Mouse (Mus musculus) NIH3T3 (cell line): ENCODE measurements around the gene BC016579.
A peak's percentile ranks its signal among the peaks of the same experiment; 100 is the strongest.

ENCODE experiments used
- DNase-seq: peaks from one replicate; pipeline ENCODE4 v3.0.0-alpha.2; 2012; ENCODE audit warnings: low read depth

The BC016579 gene

DNA sequence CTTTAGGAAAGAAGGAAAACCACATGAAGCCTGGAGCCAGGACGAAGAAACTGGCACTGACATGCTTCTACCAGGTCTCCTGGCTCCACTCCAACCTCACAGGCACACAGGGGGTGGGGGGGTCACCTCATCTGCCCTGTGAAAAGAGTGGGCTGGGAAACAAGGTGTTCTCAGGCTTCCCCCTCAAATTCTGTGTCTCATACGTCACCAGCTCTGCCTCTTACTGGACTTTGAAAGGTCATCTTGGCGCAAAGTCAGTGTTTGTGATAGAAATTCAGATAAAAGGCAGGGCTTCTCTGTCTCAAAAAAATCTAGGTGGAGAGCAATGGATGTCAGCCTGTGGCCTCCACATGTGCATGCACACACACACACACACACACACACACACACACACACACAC is 12.6 kb downstream of the BC016579 start:
- DNase-seq: no peak

DNA sequence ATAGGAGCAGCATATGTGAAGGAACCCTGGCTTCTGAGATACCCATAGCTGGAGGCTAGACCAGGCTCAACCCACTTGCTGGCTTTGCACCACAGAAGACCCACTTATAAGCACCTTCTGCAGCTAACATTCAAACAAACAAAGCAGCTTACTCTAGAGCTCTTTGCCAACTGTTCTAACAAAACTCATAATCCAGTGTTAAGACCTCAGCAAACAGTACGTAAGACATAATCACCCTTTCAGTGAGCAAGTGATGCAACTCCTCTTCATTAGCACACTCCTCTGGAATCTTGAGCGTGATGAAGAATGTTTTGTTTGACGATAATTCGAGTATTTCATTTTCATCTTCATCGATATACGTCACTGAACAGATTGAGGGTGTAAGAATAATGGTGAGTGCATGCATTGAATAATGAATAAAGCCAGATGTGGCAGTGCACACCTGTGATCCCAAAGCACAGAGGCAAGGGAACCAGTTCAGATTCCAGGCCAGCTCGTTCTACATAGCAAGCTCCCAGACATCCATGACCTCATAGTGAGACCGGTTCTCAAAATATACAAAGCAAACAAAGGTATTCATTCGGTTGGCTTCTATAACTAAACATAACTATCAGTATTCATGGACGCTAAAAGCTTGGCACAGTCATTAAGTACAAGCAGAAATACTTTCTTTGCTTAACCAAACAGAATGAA is 13.7 kb downstream of the BC016579 start:
- DNase-seq: no peak

DNA sequence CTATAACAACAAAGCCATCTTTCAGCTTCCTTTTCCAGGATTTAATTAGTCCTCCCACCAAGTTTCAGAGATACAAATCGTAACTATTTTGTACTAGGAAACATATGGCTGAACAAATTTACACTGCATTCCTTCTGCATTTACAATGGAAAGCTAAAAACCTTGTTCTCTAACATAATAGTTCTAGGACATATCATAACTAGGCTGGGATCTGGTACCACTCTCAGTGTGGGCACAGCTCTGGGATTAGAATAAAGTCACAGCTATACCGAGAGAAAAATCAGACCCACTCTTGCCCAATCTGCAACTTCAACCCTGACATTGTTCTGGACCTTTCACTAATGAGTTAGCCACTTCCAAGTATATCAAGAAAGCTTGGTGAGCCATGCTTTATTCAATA is 18.0 kb downstream of the BC016579 start:
- no peak for DNase-seq

DNA sequence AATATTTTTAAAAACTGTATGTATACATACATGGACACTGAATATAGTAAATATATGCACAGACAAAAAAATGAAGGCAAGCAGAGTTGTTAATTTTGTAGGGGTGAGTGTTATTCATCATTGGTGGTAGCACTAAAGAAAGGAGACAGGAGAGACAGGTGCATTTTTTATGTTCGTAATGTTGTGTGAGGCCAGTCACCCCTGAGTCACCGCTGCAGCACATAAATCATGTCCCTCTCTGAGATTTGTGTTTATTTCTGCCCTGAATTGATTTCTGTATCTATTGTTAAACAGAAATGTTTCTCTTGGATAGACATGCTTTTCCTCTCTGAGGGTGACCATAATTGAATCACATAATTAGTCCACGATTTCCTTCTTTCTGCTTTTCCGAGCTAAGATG is 21.4 kb downstream of the BC016579 start:
- no peak for DNase-seq

DNA sequence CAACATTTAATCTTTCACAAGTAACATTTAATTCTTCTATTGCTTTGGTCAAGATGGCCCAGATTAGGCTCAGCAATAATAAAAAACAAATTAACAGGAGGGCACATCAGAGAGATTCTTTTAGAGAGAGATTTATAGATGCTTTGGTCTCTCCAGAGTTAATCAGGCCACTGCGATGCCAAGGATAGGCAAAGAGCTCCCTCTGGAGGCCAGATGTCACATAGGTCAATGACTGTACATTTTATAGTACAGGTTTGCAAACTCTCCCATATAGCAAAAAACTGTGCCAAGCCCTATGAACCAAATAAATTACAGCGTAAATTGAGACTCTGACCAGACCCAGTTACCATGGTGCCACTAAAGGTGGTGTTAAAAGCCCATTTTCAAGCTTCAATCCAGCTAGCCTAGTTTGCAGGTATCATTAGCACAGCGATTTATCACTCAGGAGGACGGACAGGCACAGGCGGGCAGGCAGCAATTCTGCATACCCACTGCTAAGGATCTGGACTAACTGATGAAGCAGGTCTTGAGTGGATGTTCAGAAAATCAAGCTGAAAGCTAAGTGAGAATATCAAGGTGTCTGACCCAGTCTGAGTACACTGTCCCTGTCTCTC is 23.4 kb downstream of the BC016579 start:
- peak; percentile 75 for DNase-seq

DNA sequence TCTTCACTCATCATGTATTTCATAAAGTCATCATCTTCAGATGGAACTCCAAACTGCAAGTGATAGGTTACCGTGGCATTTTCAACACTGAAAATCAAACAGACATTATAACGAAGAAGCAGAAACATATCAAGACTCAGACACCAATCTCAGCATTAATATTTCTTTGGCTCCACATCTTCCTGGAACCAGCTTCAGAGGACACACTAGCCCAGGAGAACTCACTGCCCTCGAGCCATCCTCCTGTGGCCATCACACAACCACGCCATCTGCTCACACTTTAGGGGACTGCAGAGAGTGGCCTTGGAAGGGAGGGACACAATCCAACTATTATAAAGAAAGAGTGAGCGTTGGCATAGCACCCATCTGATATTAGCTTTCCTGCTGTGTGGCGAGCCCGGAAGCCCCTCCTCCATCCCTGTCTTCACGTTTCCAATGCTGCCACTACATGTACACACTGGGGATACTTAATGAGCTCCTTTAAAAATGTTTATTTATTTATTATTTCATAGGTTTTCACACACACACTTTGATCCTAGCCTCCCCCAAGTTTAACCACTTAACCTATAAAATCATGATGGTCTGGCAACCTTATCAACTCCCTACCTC is 24.3 kb downstream of the BC016579 start:
- no peak for DNase-seq

DNA sequence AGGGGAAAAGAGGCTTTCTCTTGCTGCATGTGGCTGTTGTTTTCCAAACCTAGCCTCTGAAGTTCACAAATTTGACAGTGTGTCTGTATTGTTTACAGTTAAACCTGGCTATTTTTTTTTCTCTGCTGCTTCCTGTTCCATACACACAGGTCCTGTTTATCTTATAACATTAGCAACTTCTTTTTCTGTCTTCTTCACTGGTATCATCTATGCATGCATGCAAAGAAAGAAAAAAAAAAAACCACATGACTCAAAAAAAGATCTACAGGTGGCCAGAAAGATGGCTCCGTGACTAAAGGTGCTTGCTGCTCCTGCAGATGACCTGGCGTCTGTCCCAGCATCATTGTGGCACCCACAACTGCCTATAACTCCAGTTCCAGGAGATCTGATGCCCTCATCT is 28.5 kb downstream of the BC016579 start:
- DNase-seq: no peak

DNA sequence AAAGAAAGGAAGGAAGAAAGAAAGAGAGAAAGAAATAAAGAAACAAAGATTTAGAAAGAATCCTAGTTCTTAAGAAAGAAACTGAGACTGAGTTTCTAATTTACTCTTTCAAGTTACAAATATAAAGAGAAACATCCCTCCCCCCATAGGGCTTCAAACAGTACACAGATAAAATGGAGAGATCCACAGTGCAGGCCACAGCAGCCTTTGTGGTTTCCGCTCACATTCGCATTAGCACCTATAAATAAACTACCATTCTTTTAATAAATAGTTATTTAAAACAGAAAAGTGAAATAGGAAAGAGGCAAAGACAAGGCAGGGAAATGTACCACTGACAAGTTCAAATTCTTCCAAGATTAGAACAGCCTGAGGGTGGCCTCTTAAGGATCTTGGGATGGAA is 29.1 kb downstream of the BC016579 start:
- DNase-seq: no peak

DNA sequence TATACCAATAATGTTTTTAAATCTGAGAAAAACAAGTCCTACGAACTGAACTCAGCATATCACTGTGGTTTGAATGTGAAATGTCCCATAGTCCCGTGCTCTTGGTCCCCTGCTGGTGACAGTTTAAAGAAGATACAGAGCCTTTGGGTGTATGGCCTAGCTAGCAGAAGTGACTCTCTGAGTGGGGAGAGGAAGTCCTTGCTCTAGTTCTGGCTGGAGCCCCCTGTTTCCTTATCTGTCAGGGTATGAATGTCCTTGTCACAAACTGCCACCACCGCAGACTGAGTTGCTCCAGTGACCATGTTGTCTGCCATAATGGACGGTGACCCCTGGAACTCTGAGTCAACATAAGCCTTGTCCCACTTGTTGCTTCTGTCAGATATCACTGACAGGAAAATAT is 30.6 kb downstream of the BC016579 start:
- DNase-seq: no peak

DNA sequence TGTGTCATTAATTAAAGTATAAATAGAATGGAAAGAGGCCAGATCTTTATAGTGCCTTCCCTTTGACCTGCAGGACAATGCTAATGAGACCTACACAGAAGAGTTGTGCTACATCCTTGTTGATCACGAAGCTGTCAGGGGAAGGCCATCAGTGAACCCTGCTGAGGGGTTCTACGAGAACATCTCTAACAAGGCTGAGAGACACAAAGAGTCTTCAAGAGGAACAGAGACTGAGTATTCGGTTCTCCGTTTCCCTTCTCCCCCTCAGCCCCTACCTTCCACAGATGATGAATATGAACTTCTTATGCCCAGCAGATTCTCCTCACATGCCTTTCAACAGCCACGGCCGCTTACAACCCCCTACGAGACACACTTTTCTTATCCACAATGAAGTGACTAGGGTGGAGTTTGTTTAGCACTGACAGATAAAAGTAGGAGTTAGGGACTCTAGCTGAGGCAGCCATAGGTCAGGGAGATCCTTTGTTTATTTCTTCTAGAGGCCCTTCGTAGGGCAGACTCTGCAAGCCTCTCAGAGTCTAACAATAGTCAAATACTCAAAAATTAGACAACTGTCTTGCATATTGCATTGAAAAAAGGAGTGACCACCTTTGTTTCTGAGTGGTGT is 34.0 kb downstream of the BC016579 start:
- no peak for DNase-seq

DNA sequence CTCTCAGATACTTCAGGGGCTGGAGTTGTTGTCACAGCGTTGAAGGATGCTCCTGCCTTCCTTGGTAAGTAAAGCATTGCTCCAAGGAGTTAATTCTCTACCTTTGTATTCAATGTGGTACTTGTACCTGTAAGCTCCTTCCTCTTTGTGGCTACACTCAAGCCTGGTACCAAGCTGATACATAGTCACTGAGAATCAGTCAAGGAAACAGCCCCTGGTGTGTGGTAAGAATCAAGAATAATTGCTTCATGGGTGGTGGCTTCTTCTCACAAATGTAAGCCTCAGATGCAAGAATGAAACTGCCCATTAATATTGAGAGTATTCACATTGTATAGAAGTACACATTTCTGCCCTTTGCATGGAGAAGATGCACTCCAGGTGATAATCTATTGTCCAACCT is 37.9 kb downstream of the BC016579 start:
- DNase-seq: no peak

DNA sequence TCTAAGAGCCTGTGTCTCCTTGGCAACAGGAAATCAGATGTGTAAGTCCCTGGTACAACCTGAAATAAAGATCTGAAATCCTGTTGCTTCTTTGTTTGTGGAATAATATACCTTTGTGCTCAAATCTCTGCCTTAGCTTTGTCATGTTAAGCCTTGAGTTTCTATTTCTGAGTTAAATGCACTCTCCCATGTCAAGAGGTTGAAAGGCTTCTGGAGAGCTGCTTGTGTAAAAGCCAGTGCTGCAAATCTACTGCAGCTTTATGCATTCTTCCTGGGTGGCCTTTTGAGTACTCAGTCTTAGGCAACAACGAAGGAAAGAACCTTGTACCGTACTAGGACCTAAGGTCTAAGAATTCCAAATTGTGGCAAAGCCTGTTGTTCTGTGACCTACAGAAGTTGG is 40.6 kb downstream of the BC016579 start:
- DNase-seq: no peak

DNA sequence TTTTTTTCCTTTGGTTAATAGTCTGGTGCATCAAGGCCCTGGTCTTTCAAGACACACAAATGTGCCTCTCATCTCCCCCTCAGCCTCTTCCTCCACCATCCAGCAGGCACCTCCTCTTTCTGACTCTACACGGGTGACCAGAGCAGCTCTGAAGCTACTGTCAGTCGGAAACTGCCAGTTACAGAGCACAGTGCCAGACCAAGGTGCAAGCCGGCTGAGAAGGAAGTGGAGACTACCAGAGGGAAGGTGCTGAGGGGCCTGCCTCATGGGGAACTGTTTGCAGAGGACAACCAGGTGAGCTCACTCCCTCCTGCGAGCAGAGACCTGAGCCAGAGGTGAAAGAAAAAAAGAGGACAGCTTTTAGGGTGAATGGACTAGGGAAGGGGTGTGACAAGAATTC is 43.6 kb downstream of the BC016579 start, which contains the start of gene Gcsam:
Gene Gcsam (plus strand): TSS at position 114 of the 400 bp plus-strand sequence.
- no peak for DNase-seq

DNA sequence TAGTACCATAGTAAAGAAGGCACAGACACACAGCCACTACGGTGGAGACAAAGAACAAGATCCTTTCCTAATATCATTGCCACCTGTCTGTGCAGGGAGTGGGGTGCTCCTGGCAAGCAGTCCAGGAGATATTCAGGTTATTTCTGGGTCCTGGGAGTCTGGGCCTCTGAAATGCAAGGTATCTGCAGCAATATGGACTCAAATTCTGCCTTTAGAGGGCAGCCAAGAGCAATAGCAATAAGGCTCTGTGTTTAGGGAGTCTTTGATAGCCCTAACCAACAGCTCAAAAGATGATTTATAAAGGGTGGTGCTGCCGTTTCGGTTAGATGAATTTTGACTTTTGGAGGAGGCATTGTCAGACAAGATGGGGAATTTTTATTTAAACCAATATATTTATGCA is 44.6 kb downstream of the BC016579 start:
- DNase-seq: peak; percentile 52

DNA sequence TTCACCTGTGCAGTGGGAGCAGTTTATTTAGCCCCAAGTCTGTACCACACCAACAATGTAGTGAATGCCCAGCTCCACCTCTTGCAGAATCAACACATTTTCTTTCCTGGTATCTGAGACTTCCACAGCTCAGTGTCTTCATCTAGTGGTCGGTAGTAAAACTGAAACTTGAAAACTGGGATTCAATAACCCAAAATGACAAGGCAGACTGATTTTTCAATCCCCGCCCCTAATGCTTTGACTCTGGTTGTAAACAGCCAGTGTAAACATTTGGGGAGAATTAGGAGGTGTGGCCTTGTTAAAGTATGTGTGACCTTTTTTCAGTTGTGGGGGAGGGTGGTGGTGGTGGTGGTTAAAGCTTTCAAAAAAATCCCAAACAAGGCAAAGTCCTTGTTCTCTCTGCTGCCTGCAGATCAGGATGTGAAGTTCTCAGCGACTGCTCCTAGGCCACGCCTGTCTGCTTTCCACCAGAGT is 45.4 kb downstream of the BC016579 start:
- DNase-seq: peak; percentile 65

DNA sequence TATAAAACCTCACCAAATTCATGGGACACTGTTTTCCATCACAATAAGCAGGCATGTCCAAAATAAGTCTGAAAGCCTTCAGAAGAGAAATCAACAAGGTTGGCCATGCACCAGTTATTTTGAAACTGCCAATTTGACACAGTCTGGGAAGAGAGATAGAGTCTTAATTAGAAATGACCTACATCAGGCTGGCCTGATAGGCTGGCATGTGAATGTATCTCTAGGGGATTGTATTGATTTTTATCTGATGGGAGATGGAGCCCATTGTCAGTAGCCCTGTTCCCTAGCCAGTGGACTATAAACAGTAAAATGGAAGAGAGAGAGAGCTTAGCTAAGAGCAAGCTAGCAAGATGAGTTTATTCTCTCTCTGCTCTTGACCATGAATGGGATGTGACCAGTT is 58.4 kb downstream of the BC016579 start:
- no peak for DNase-seq

DNA sequence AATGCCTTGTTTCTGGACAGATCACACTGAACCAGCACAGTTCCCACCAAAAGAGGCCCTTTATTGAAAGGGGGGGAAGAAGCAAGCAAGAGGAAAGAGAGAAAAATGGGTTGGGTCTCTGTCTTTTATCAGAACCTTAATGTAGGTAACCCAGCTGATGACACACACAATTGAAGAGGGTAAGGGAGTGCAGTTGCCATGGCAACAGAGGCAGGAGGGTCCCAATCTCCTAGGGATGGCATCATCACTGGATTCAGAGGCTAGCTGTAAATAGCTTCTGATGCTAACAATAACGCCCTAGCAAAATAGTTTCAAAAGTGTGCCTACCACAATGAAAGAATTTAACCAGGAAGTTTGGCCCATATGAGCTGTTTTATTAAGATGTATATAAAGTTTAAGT is 60.2 kb downstream of the BC016579 start:
- no peak for DNase-seq

DNA sequence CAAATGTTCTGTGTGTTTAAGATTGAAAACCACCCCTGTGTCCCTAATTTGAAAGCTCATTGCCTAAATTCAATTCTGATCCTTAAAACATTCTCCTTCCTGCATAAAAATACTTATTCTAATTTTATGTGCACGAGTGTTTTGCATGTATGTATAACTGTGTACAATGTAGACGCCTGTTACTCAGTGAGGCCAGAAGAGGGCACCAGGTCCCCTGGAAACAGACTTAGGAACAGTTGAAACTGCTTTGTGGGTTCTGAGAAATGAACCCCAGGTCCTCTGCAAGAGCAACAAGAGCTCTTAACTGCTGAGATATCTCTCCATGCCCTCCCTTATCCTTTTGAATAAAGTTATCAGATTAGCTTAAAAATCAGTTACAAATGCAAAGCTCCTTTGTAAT is 71.4 kb downstream of the BC016579 start:
- DNase-seq: peak; percentile 7

DNA sequence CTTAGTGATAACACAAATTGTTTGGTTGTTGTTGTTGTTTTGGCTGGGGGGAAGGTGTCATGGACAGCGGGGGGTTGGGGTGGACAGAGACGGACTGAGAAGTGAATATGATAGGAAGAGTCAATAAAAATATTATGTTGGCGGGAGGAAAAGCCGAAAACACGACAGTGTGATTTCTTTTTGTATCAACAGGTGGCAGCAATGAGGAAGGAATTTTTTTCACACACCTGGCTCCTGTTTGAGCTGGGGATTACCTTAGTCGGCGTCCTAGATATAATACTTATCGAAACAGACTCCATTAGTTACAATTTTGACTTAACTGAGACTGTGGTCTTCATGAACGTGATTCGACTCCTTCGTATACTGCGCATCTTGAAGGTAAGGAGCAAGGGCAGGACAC is 74.0 kb downstream of the BC016579 start:
- no peak for DNase-seq
